ENCODE assay signal across 8 mouse cellular contexts in the genomic region with DNA sequence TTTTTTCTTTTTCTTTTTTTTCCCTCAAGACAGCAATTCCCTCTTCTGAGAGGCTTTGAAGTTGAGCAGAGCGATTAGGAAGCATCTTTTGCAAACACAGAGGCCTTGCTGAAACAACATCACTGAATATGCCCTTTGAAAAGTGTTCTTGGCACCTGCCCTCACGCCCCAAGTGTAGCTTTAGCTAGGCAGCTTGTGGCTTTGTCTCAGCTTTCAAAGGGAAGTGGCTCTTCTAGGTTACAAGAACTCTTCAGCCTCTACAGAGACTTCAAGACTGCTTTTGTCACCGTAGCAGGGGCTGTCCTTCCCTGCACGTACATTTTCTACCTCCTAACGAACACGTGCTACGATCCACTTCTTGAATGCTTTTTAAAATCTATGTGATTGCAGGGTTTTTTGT. TPM values are rescaled to one million over a fixed set of nuclear protein-coding genes. Genes with fewer than 3 reads are reported as not detected.
DNase-seq lines count a peak whose midpoint lies in the region; ATAC-seq and TF ChIP-seq lines count a peak whose summit lies in the region.

No protein-coding gene starts in this region.

- no peaks in the 10 kb centered on the region for H3K9me3 ChIP-seq in limb, embryonic 14.5 days (ENCODE audit: control insufficient read depth, low read length)
- H3K9me3 ChIP-seq in limb, embryonic 10.5 days (replicated peaks): no peaks in the 10 kb centered on the region
- no peaks in the 10 kb centered on the region for H3K9me3 ChIP-seq in liver, postnatal 0 days (ENCODE audit: low read length)
- H3K9me3 ChIP-seq in stomach, postnatal 0 days (ENCODE audit: control insufficient read depth, low read length): no peaks in the 10 kb centered on the region

- 89% methylated on average over 7 of the region's 7 CpGs for WGBS in cerebellum, adult 2 months
- WGBS in limb, embryonic 14.5 days: 52% methylated on average over 7 of the region's 7 CpGs
- 49% methylated on average over 7 of the region's 7 CpGs for WGBS in limb, embryonic 10.5 days
- 49% methylated on average over 7 of the region's 7 CpGs for WGBS in liver, postnatal 0 days (ENCODE audit: insufficient replicate concordance)
- WGBS in stomach, postnatal 0 days: 54% methylated on average over 7 of the region's 7 CpGs

- no peak for ATAC-seq in limb, embryonic 14.5 days (ENCODE audit: low FRiP score, low read depth)
- ATAC-seq in liver, postnatal 0 days: no peak
- no peak for ATAC-seq in stomach, postnatal 0 days (ENCODE audit: low FRiP score, low TSS enrichment)

- TF ChIP-seq CTCF in cerebellum, adult 2 months (IDR thresholded peaks at IDR 0.05; ENCODE audit: borderline replicate concordance, insufficient read depth, low read depth, low read length): no peak
- no peak for TF ChIP-seq CTCF in liver, postnatal 0 days (IDR thresholded peaks at IDR 0.05; ENCODE audit: low read depth)
- TF ChIP-seq CTCF in stomach, postnatal 0 days (IDR thresholded peaks at IDR 0.05; ENCODE audit: low read depth): no peak

- no peak overlapping the region for H3K4me2 ChIP-seq in limb, embryonic 14.5 days (replicated peaks; ENCODE audit: low read depth, low read length, severe bottlenecking)
- no peak overlapping the region for H3K4me2 ChIP-seq in liver, postnatal 0 days (ENCODE audit: low read depth, low read length)
- no peak overlapping the region for H3K4me2 ChIP-seq in stomach, postnatal 0 days (replicated peaks; ENCODE audit: low read depth)

- TF ChIP-seq EP300 in liver, postnatal 0 days (IDR thresholded peaks at IDR 0.05; ENCODE audit: low read depth): no peak
- no peak for TF ChIP-seq EP300 in stomach, postnatal 0 days (optimal IDR thresholded peaks at IDR 0.05)

- no peaks in the 10 kb centered on the region; the same call in 1 of the 2 replicates for H3K4me1 ChIP-seq in cerebellum, adult 2 months (ENCODE audit: control insufficient read depth, insufficient read depth, low read length)
- H3K4me1 ChIP-seq in limb, embryonic 14.5 days (ENCODE audit: control insufficient read depth, insufficient read depth, low read length): 0 out of 2 replicates have a peak, but pooled peaks cover 6% of the 10 kb centered on the region
- H3K4me1 ChIP-seq in limb, embryonic 10.5 days: peaks cover 5% of the 10 kb centered on the region
- peaks cover 38% of the 10 kb centered on the region for H3K4me1 ChIP-seq in liver, postnatal 0 days (ENCODE audit: insufficient read depth)
- H3K4me1 ChIP-seq in stomach, postnatal 0 days (replicated peaks; ENCODE audit: control insufficient read depth, insufficient read depth): no peaks in the 10 kb centered on the region

- no peaks in the 10 kb centered on the region for H3K27me3 ChIP-seq in cerebellum, adult 2 months (ENCODE audit: control insufficient read depth, insufficient read depth, low read length)
- no peaks in the 10 kb centered on the region for H3K27me3 ChIP-seq in limb, embryonic 14.5 days (ENCODE audit: control insufficient read depth, insufficient read depth, low read length)
- H3K27me3 ChIP-seq in limb, embryonic 10.5 days (ENCODE audit: low read depth, poor library complexity, severe bottlenecking): no peaks in the 10 kb centered on the region
- H3K27me3 ChIP-seq in liver, postnatal 0 days (ENCODE audit: insufficient read depth, low read length): no peaks in the 10 kb centered on the region
- no peaks in the 10 kb centered on the region for H3K27me3 ChIP-seq in stomach, postnatal 0 days (ENCODE audit: control insufficient read depth, insufficient read depth, low read length)

- no peak overlapping the region for H3K9ac ChIP-seq in limb, embryonic 14.5 days (ENCODE audit: low read depth, low read length, severe bottlenecking)
- H3K9ac ChIP-seq in liver, postnatal 0 days (replicated peaks): no peak overlapping the region
- H3K9ac ChIP-seq in stomach, postnatal 0 days (ENCODE audit: low read length): no peak overlapping the region

- H3K27ac ChIP-seq in cerebellum, adult 2 months (ENCODE audit: insufficient read depth, low read length): 0 out of 2 replicates have a peak overlapping the region, but pooled peaks have one; percentile 26
- H3K27ac ChIP-seq in limb, embryonic 14.5 days (replicated peaks; ENCODE audit: low read depth, low read length): 0 out of 2 replicates have a peak overlapping the region, but pooled peaks have one; percentile 61
- H3K27ac ChIP-seq in limb, embryonic 10.5 days: no peak overlapping the region
- peak overlapping the region; percentile 75 for H3K27ac ChIP-seq in liver, postnatal 0 days (ENCODE audit: low read depth)
- H3K27ac ChIP-seq in stomach, postnatal 0 days (replicated peaks): peak overlapping the region; percentile 86

- no peak overlapping the region for H3K4me3 ChIP-seq in cerebellum, adult 2 months (replicated peaks; ENCODE audit: insufficient read depth, low read depth, low read length)
- H3K4me3 ChIP-seq in limb, embryonic 14.5 days (replicated peaks; ENCODE audit: low read length): no peak overlapping the region
- no peak overlapping the region for H3K4me3 ChIP-seq in limb, embryonic 10.5 days
- H3K4me3 ChIP-seq in liver, postnatal 0 days (ENCODE audit: low read depth, low read length): no peak overlapping the region
- H3K4me3 ChIP-seq in stomach, postnatal 0 days (ENCODE audit: low read depth, low read length): no peak overlapping the region

- no peaks in the 10 kb centered on the region for H3K36me3 ChIP-seq in limb, embryonic 14.5 days (ENCODE audit: control insufficient read depth, insufficient read depth, low read length)
- no peaks in the 10 kb centered on the region for H3K36me3 ChIP-seq in limb, embryonic 10.5 days
- no peaks in the 10 kb centered on the region for H3K36me3 ChIP-seq in liver, postnatal 0 days (replicated peaks; ENCODE audit: insufficient read depth, low read length)
- H3K36me3 ChIP-seq in stomach, postnatal 0 days (ENCODE audit: control insufficient read depth, insufficient read depth, low read length): no peaks in the 10 kb centered on the region

- DNase-seq in cerebellum, adult 2 months: no peak
- no peak for DNase-seq in cerebellum, adult 8-10 months
- DNase-seq in limb, embryonic 14.5 days (ENCODE audit: low spot score): no peak
- no peak for DNase-seq in limb, embryonic 10.5 days (ENCODE audit: low spot score)
- DNase-seq in liver, postnatal 0 days: no peak
- DNase-seq in stomach, postnatal 0 days (ENCODE audit: low spot score): no peak
- DNase-seq in urinary bladder, postnatal 25 days (ENCODE audit: low spot score): no peak
- DNase-seq in B cell, adult 2 months: no peak

- no peak for TF ChIP-seq POLR2A in cerebellum, adult 2 months (IDR thresholded peaks at IDR 0.05; ENCODE audit: borderline replicate concordance, insufficient read depth, low read length)
- TF ChIP-seq POLR2A in limb, embryonic 14.5 days (IDR thresholded peaks at IDR 0.05; ENCODE audit: borderline replicate concordance, extremely low read depth, insufficient read depth, insufficient read length): no peak

RNA-seq across cellular contexts. Expression of gene Itm2b, which starts 4.0 kb away (rescaled TPM):
- 1,793 and 1,993 TPM in 2 replicates for polyA plus RNA-seq in cerebellum, adult 2 months (2012; rRNA removed)
- 511 and 533 TPM in 2 replicates for polyA plus RNA-seq in limb, embryonic 14.5 days (2012; rRNA removed)
- 971 and 997 TPM in 2 replicates for polyA plus RNA-seq in limb, embryonic 14.5 days (2014; fragmentation: Nextera tagmentation; extraction: Ambion mirVana)
- polyA plus RNA-seq in limb, embryonic 10.5 days (2016; fragmentation: Nextera tagmentation; extraction: Ambion mirVana): 219 and 269 TPM in 2 replicates
- polyA plus RNA-seq in liver, postnatal 0 days (2015; fragmentation: Nextera tagmentation; extraction: Ambion mirVana): 961 and 1,004 TPM in 2 replicates
- 1,381 and 1,408 TPM in 2 replicates for polyA plus RNA-seq in stomach, postnatal 0 days (2015; fragmentation: Nextera tagmentation; extraction: Ambion mirVana)
